Mouse (Mus musculus): ENCODE data around the gene Nudt17. TPM values are rescaled to one million over a fixed set of nuclear protein-coding genes. Genes with fewer than 3 reads are reported as not detected.
A peak's percentile ranks its signal among the peaks of the same experiment; 100 is the strongest.

The Nudt17 gene
- polyA plus RNA-seq, 1 experiment from 2014 or later: 7.2 TPM

DNA sequence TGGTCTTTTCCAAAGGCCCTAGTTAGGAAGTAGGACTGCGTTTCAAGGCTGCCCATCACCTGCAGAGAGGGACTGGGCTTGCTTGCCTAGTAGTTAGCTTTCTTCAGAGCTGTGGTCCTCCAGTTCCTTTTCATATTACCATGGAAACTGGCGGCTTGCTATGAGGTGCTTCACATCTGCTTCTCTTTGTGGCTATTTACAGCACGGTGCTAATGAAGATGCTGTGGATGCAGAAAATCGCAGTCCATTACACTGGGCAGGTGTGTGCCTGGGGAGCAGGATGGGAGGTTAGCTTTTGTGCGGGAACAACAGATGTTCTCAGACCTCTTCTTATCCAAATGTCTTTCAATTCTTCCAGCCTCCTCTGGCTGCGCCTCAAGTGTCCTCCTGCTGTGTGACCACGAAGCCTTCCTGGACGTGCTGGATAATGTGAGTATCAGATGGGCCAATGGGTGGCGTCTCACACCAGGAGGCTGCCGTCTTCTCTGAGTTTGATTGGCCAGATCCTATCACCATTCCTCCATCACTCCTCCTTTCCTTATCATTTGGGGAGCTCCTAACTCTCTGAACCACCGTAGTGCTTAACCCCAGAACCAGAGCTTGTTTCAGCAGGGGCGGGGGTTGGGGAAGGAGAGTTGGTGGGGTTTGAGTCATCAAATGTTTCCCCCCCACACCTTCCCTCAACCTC lies 27.9 kb downstream of the Nudt17 start:
- no peak overlapping the region for H3K9ac ChIP-seq
- H3K4me3 ChIP-seq: no peak overlapping the region
- no peaks in the 10 kb centered on the region for H3K36me3 ChIP-seq (ENCODE audit: poor library complexity, severe bottlenecking)
- 15% methylated on average over 12 of the region's 12 CpGs for WGBS
- H3K27me3 ChIP-seq: peaks cover 25% of the 10 kb centered on the region
- no peak overlapping the region for H3K4me2 ChIP-seq
- peaks cover 10% of the 10 kb centered on the region; the same call in 1 of the 2 replicates for H3K4me1 ChIP-seq
- peak; percentile 50; the same call in 1 of the 2 replicates for ATAC-seq
- no peak overlapping the region for H3K27ac ChIP-seq
- no peaks in the 10 kb centered on the region for H3K9me3 ChIP-seq (replicated peaks)

DNA sequence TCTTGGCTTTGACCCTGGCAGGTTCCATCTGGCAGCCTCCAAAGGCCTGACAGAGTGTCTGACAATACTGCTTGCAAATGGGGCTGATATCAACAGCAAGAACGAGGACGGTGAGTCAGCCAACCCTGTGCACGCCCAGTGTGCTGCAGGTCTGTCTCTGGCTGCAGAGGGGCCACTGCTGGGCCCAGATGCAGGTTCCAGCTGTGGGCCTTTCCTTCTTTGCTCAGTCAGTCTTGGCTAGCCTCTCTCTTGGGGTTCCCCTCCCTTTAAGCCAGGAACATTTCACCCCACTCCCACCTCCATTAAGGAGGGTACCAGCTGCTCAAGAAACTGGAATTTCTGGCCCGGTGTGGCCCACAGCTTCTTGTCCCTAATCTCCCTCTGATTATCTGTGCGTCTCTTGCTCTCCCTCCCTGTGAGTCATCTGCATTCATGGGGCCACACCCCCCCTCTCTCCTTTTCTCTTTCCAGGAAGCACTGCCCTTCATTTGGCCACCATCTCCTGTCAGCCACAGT lies 29.1 kb downstream of the Nudt17 start:
- ATAC-seq: no peak
- Histone ChIP-seq H3K27me3 (peaks cover 16% of the 10 kb centered on the region), H3K36me3 (ENCODE audit: poor library complexity, severe bottlenecking) (no peaks in the 10 kb centered on the region), H3K4me3 (no peak overlapping the region), H3K4me1 (peaks cover 10% of the 10 kb centered on the region; the same call in 1 of the 2 replicates), H3K4me2 (no peak overlapping the region), H3K9ac (no peak overlapping the region), H3K9me3 (replicated peaks) (no peaks in the 10 kb centered on the region), H3K27ac (no peak overlapping the region)
- WGBS: 27% methylated on average over 5 of the region's 5 CpGs

DNA sequence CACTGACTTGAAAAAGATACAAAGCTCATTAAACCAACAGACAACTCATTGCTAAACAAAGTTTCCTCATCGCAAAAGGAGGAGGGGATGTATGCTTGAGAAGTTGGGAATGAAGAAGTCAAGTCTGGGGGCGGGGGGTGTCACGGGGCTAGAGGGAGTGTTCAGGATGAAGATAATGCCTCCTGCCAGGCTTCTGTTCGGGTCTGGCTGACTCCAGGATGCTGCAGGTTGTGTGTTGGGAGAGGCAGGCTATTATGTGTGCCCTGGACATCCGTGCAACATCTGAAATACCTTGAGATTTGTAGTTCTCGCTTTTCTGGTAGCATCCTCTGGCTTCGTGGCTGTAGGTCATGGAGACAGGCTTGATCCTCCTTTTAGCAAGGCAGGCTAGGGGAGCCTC lies 29.9 kb downstream of the Nudt17 start:
- Histone ChIP-seq H3K9me3 (replicated peaks) (no peaks in the 10 kb centered on the region), H3K36me3 (ENCODE audit: poor library complexity, severe bottlenecking) (no peaks in the 10 kb centered on the region), H3K4me3 (no peak overlapping the region), H3K4me1 (peaks cover 10% of the 10 kb centered on the region; the same call in 1 of the 2 replicates), H3K27ac (no peak overlapping the region), H3K4me2 (no peak overlapping the region), H3K9ac (no peak overlapping the region), H3K27me3 (peaks cover 8% of the 10 kb centered on the region)
- 63% methylated on average over 7 of the region's 7 CpGs for WGBS
- no peak for ATAC-seq

DNA sequence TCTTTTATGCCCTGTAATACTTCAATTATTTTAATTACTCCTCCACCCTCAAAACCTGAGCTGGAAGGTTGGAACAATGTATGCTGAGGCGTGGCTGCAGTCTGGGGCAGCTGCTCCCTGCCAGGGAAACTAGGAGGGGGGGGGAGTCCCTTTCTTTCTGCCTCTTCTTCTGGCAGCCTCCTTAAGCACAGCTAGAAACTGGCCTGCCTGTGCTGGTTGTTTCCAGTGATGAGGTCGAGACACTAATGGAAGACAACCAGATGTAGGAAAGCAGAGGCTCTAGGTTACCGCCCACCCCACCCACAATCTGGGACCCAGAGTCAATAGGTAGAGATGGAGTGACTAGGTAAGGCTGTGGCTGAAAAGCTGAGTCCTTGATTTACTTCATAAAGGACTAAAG lies 32.7 kb downstream of the Nudt17 start:
- H3K9me3 ChIP-seq (replicated peaks): no peaks in the 10 kb centered on the region
- WGBS: 24% methylated on average over 3 of the region's 3 CpGs
- no peak overlapping the region for H3K27ac ChIP-seq
- H3K9ac ChIP-seq: no peak overlapping the region
- no peaks in the 10 kb centered on the region for H3K36me3 ChIP-seq (ENCODE audit: poor library complexity, severe bottlenecking)
- no peak overlapping the region for H3K4me2 ChIP-seq
- no peak overlapping the region for H3K4me3 ChIP-seq
- peaks cover 10% of the 10 kb centered on the region; the same call in 1 of the 2 replicates for H3K4me1 ChIP-seq
- H3K27me3 ChIP-seq: peaks cover 16% of the 10 kb centered on the region
- no peak for ATAC-seq

DNA sequence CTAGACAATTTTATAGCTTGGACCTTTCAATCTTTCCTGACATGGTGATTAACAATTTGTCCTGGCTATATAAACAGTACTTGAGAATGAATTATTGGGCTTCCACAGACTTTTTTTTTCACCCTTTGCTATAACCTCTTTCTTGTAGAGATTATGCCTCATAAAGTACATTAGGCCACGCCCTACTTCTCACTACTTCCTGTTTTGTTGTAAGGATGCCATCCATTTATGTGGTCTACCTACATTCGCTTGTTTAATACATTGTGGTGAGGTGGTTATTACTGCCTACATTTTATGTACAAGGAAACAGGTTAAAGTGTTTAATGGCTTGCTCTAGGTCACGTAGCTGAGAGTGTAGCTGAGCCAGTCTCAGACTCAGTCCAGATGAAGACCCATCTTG lies 33.2 kb downstream of the Nudt17 start:
- H3K9me3 ChIP-seq (replicated peaks): no peaks in the 10 kb centered on the region
- peaks cover 19% of the 10 kb centered on the region for H3K27me3 ChIP-seq
- H3K9ac ChIP-seq: no peak overlapping the region
- WGBS: 78% methylated on average over 3 of the region's 3 CpGs
- peaks cover 9% of the 10 kb centered on the region for H3K4me1 ChIP-seq
- H3K27ac ChIP-seq: no peak overlapping the region
- no peak overlapping the region for H3K4me2 ChIP-seq
- H3K36me3 ChIP-seq (ENCODE audit: poor library complexity, severe bottlenecking): no peaks in the 10 kb centered on the region
- no peak overlapping the region for H3K4me3 ChIP-seq
- no peak for ATAC-seq

DNA sequence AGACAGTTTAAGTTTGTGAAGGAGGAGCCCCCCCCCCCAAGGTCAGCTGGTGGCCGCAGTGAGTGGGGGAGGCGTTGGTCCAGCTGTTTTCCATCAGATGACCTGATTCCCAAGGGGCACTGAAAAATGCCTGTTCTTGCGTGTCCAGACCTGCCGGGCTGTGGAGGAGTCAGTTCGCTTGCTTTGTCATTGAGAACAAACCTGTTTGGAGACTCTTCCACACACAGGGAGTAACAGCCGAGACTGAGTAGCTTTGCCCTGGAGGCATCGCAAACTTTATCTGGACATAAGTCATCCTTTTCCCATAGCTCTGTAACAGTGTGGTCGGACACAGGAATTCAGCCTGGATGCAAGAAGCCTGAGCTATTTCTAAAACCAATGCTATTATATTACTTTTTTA lies 33.9 kb downstream of the Nudt17 start:
- Histone ChIP-seq H3K36me3 (ENCODE audit: poor library complexity, severe bottlenecking) (no peaks in the 10 kb centered on the region), H3K4me2 (no peak overlapping the region), H3K9me3 (replicated peaks) (no peaks in the 10 kb centered on the region), H3K4me1 (peaks cover 10% of the 10 kb centered on the region), H3K4me3 (no peak overlapping the region), H3K9ac (no peak overlapping the region), H3K27me3 (peaks cover 18% of the 10 kb centered on the region), H3K27ac (no peak overlapping the region)
- no peak for ATAC-seq
- WGBS: 81% methylated on average over 8 of the region's 8 CpGs

DNA sequence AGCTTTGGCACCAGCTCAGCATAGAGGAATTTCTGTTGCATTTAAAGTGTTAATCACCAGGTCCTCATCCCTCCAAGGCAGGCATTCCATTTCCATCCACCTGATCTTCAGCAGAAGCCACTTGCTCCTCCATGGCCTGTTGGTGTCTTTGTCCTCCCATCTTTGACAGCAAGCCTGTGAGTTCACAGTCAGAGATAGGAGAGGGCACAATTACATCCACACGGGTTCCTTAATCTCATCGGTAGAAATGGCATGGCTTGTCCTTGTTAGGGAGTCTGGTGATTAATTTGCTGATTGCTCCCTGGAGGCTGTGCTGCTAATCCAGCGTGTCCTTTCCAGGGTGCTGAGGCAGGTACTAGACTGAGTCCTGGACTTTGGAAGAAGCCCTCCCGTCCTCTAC lies 34.8 kb downstream of the Nudt17 start:
- Histone ChIP-seq H3K9ac (no peak overlapping the region), H3K27me3 (peaks cover 14% of the 10 kb centered on the region), H3K9me3 (replicated peaks) (no peaks in the 10 kb centered on the region), H3K4me1 (peaks cover 10% of the 10 kb centered on the region), H3K27ac (no peak overlapping the region), H3K36me3 (ENCODE audit: poor library complexity, severe bottlenecking) (no peaks in the 10 kb centered on the region), H3K4me3 (no peak overlapping the region), H3K4me2 (no peak overlapping the region)
- no peak for ATAC-seq
- 74% methylated on average over 4 of the region's 4 CpGs for WGBS

DNA sequence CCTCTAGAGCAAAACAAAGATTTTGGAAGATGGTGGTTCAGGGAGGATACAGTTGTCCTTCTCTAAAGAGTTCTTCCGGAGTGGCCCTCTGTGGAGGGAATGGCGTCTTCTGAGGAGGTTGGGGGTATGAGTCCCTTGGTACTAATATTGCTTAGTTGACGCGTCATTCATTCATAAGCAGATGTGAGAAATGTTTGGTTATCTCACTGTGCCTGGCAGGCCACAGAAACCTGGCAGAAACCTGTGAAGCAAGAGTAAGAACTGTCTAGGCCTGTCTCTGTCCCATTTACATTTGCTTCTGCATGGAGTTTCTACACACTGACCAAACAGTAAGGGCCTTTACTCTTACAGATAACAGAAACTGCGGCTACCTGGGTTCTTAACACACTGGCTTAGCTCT lies 36.8 kb downstream of the Nudt17 start:
- H3K27me3 ChIP-seq: peaks cover 14% of the 10 kb centered on the region
- H3K4me3 ChIP-seq: no peak overlapping the region
- no peaks in the 10 kb centered on the region for H3K36me3 ChIP-seq (ENCODE audit: poor library complexity, severe bottlenecking)
- no peaks in the 10 kb centered on the region for H3K9me3 ChIP-seq (replicated peaks)
- no peak overlapping the region for H3K9ac ChIP-seq
- peaks cover 10% of the 10 kb centered on the region for H3K4me1 ChIP-seq
- H3K4me2 ChIP-seq: no peak overlapping the region
- no peak for ATAC-seq
- WGBS: 91% methylated on average over 5 of the region's 5 CpGs
- no peak overlapping the region for H3K27ac ChIP-seq

DNA sequence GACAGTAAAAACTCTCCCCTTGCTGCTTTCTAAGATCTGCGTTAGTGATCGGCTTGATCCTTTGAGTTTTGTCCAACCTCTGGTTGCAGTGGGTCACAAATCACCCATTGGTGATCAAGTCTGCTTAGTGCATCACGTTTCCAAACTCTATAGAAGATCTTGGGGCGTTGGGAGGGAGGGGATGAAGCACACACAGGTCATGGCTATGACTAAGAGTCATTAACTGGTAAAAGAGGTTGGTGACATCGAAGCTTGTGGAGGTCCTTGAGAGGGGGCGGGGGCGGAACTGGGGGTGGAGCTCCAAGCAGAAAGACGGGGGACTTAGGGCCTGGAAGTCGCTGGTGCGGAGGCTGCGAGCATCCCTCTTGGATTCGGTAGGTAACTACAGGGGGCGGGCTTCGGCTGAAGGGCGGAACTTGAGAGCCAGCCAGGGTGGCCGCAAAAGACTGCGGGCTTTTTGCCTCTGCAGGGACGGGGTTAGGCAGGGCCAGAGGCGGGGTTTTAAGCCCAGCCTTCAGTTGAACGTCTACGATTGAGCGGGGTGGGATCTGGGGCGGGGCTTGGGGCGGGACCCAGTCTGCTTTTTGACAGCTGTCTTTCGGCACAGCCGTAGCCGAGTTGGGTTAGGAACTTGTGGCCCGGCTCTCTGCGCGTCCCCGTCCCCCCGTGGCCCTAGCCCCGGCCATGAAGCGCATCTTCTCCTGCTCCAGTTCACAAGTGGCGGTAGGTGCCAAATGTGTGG lies 38.5 kb downstream of the Nudt17 start, which contains the start of gene Ankrd35:
Gene Ankrd35 (plus strand): TSS at position 405 of the 742 bp plus-strand sequence.
- Histone ChIP-seq H3K36me3 (ENCODE audit: poor library complexity, severe bottlenecking) (no peaks in the 10 kb centered on the region), H3K4me2 (peak within 1 kb of the TSS; percentile 75), H3K27ac (no peak within 1 kb of the TSS), H3K4me1 (peaks cover 7% of the 10 kb centered on the region), H3K27me3 (peaks cover 14% of the 10 kb centered on the region), H3K9ac (peak within 1 kb of the TSS; percentile 54), H3K9me3 (replicated peaks) (no peaks in the 10 kb centered on the region), H3K4me3 (peak within 1 kb of the TSS; percentile 46)
- WGBS: 6% methylated on average over 35 of the region's 35 CpGs
- peak; percentile 94 for ATAC-seq

DNA sequence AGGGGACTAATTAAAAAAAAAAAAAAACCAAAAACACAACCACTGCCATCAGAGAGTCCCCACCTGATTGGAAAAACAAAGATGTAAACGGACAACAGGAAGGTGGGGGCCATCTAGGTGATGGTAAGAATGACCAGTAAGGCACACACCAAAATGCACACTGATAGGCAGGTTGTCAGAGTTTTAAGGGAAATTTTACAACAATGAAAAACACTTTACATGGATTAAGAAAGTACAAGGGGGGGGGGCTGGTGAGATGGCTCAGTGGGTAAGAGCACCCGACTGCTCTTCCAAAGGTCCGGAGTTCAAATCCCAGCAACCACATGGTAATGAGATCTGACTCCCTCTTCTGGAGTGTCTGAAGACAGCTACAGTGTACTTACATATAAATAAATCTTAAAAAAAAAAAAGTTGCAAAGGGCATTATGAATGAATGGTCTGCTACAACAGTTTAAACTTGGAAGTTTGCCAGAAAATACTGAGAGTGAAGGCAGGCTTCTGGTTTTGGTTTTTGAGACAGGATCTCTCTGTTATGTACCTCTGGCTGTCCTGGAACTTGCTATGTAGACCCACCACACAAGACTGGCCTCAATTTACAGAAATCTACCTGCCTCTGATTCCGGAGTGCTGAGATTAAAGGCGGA lies 39.8 kb downstream of the Nudt17 start:
- no peaks in the 10 kb centered on the region for H3K36me3 ChIP-seq (ENCODE audit: poor library complexity, severe bottlenecking)
- no peak overlapping the region for H3K4me3 ChIP-seq
- 95% methylated on average over 5 of the region's 5 CpGs for WGBS
- H3K27ac ChIP-seq: no peak overlapping the region
- H3K4me1 ChIP-seq: peaks cover 13% of the 10 kb centered on the region
- peaks cover 14% of the 10 kb centered on the region for H3K27me3 ChIP-seq
- no peaks in the 10 kb centered on the region for H3K9me3 ChIP-seq (replicated peaks)
- H3K9ac ChIP-seq: no peak overlapping the region
- no peak overlapping the region for H3K4me2 ChIP-seq
- ATAC-seq: no peak

DNA sequence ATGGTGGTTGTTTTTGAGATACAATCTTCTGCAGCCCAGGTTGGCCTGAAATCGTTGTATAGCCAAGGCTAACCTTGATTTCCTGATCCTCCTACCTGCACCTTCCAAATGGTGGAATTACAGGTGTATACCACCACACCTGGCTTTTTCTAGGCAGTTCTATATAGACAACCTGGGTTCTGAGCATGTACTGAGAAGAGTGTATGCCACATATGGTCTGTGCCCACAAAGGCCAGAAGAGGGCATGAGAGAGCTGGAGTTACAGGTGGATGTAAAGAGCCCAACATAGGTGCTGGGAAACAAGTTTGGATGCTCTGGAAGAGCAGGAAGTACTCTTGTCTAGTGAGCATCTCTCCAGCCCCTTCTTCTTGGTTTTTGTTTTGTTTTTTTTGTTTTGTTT lies 41.0 kb downstream of the Nudt17 start:
- no peak overlapping the region for H3K9ac ChIP-seq
- no peak for ATAC-seq
- peaks cover 17% of the 10 kb centered on the region for H3K4me1 ChIP-seq
- 51% methylated on average over 1 of the region's 1 CpGs for whole genome bisulfite sequencing
- no peaks in the 10 kb centered on the region for H3K9me3 ChIP-seq (replicated peaks)
- no peak overlapping the region for H3K27ac ChIP-seq
- no peaks in the 10 kb centered on the region for H3K36me3 ChIP-seq (ENCODE audit: poor library complexity, severe bottlenecking)
- peaks cover 14% of the 10 kb centered on the region for H3K27me3 ChIP-seq
- H3K4me3 ChIP-seq: no peak overlapping the region
- H3K4me2 ChIP-seq: no peak overlapping the region

DNA sequence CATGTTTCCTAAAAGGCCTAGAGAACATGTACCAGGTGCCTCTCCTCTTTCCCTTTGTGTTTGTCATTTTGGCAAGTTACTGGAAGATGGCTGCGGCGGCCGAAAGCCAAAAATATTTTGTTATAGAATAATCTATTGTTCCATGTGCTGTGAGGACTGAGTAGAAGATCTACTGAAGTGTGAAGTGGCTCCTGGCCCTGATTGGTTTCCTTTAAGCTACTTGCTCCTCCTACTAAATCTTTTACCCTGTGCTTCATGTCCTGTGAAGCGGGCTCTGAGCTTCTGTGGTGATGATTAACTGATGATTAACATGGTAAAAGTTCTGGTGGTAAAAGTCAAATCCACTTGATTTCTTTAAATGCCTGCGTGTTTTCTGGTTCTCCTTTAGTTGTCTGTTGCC lies 41.4 kb downstream of the Nudt17 start:
- Histone ChIP-seq H3K9ac (no peak overlapping the region), H3K36me3 (ENCODE audit: poor library complexity, severe bottlenecking) (no peaks in the 10 kb centered on the region), H3K27me3 (peaks cover 14% of the 10 kb centered on the region), H3K9me3 (replicated peaks) (no peaks in the 10 kb centered on the region), H3K27ac (no peak overlapping the region), H3K4me1 (peaks cover 17% of the 10 kb centered on the region), H3K4me2 (no peak overlapping the region), H3K4me3 (no peak overlapping the region)
- WGBS: 93% methylated on average over 5 of the region's 5 CpGs
- ATAC-seq: no peak

All from forebrain, embryonic 13.5 days (tissue).